Mouse (Mus musculus): ENCODE measurements around the gene Mapkap1. TPM values are rescaled to one million over a fixed set of nuclear protein-coding genes. Genes with fewer than 3 reads are reported as not detected.

Gene Mapkap1
- polyA plus RNA-seq, 1 experiment from 2014 or later: 103 TPM

- Histone ChIP-seq H3K36me3 (replicated peaks; ENCODE audit: control insufficient read depth, insufficient read depth, low read depth, low read length) (no peaks in the 10 kb centered on the region), H3K27ac (replicated peaks; ENCODE audit: low read depth, low read length) (no peak overlapping the region), H3K4me2 (ENCODE audit: low read depth, low read length) (no peak overlapping the region), H3K27me3 (ENCODE audit: control insufficient read depth, insufficient read depth, low read length) (no peaks in the 10 kb centered on the region), H3K4me3 (ENCODE audit: low read depth, low read length) (no peak overlapping the region), H3K4me1 (ENCODE audit: control insufficient read depth, insufficient read depth, low read length) (peaks cover 3% of the 10 kb centered on the region; the same call in 1 of the 2 replicates), H3K9ac (replicated peaks; ENCODE audit: low read length) (no peak overlapping the region), H3K9me3 (replicated peaks; ENCODE audit: control insufficient read depth, low read length) (no peaks in the 10 kb centered on the region)
- ATAC-seq (replicated peaks; ENCODE audit: insufficient number of reproducible peaks, low FRiP score, low TSS enrichment, low read depth) (no peak), DNase-seq (ENCODE audit: low spot score) (no peak)
- 88% methylated on average over 11 of the region's 11 CpGs for WGBS
Measured at GRCm38 (mm10) chr2:34622518-34622917, 215.9 kb downstream of the Mapkap1 start.

- Histone ChIP-seq H3K36me3 (replicated peaks; ENCODE audit: control insufficient read depth, insufficient read depth, low read depth, low read length) (no peaks in the 10 kb centered on the region), H3K9me3 (replicated peaks; ENCODE audit: control insufficient read depth, low read length) (no peaks in the 10 kb centered on the region), H3K9ac (replicated peaks; ENCODE audit: low read length) (no peak overlapping the region), H3K27ac (replicated peaks; ENCODE audit: low read depth, low read length) (no peak overlapping the region), H3K4me1 (ENCODE audit: control insufficient read depth, insufficient read depth, low read length) (peaks cover 3% of the 10 kb centered on the region; the same call in 1 of the 2 replicates), H3K4me2 (ENCODE audit: low read depth, low read length) (no peak overlapping the region), H3K4me3 (ENCODE audit: low read depth, low read length) (no peak overlapping the region), H3K27me3 (ENCODE audit: control insufficient read depth, insufficient read depth, low read length) (no peaks in the 10 kb centered on the region)
- 71% methylated on average over 8 of the region's 8 CpGs for WGBS
- ATAC-seq (replicated peaks; ENCODE audit: insufficient number of reproducible peaks, low FRiP score, low TSS enrichment, low read depth) (no peak), DNase-seq (ENCODE audit: low spot score) (no peak)
Measured at GRCm38 (mm10) chr2:34623181-34623580, 216.6 kb downstream of the Mapkap1 start.

GRCm38 (mm10) chr2:34624076-34624475 lies 217.5 kb downstream of the Mapkap1 start:
- H3K27ac ChIP-seq (replicated peaks; ENCODE audit: low read depth, low read length): no peak overlapping the region
- H3K9me3 ChIP-seq (replicated peaks; ENCODE audit: control insufficient read depth, low read length): no peaks in the 10 kb centered on the region
- no peaks in the 10 kb centered on the region for H3K27me3 ChIP-seq (ENCODE audit: control insufficient read depth, insufficient read depth, low read length)
- H3K9ac ChIP-seq (replicated peaks; ENCODE audit: low read length): no peak overlapping the region
- 96% methylated on average over 12 of the region's 12 CpGs for WGBS
- DNase-seq (ENCODE audit: low spot score) (no peak), ATAC-seq (replicated peaks; ENCODE audit: insufficient number of reproducible peaks, low FRiP score, low TSS enrichment, low read depth) (no peak)
- peaks cover 3% of the 10 kb centered on the region; the same call in 1 of the 2 replicates for H3K4me1 ChIP-seq (ENCODE audit: control insufficient read depth, insufficient read depth, low read length)
- H3K4me3 ChIP-seq (ENCODE audit: low read depth, low read length): no peak overlapping the region
- no peaks in the 10 kb centered on the region for H3K36me3 ChIP-seq (replicated peaks; ENCODE audit: control insufficient read depth, insufficient read depth, low read depth, low read length)
- no peak overlapping the region for H3K4me2 ChIP-seq (ENCODE audit: low read depth, low read length)

- ATAC-seq (replicated peaks; ENCODE audit: insufficient number of reproducible peaks, low FRiP score, low TSS enrichment, low read depth): no peak
- no peak overlapping the region for H3K4me3 ChIP-seq (ENCODE audit: low read depth, low read length)
- WGBS: 74% methylated on average over 17 of the region's 17 CpGs
- H3K27me3 ChIP-seq (ENCODE audit: control insufficient read depth, insufficient read depth, low read length): no peaks in the 10 kb centered on the region
- no peaks in the 10 kb centered on the region for H3K9me3 ChIP-seq (replicated peaks; ENCODE audit: control insufficient read depth, low read length)
- no peaks in the 10 kb centered on the region for H3K4me1 ChIP-seq (ENCODE audit: control insufficient read depth, insufficient read depth, low read length)
- no peak for DNase-seq (ENCODE audit: low spot score)
- H3K4me2 ChIP-seq (ENCODE audit: low read depth, low read length): no peak overlapping the region
- H3K9ac ChIP-seq (replicated peaks; ENCODE audit: low read length): no peak overlapping the region
- no peak overlapping the region for H3K27ac ChIP-seq (replicated peaks; ENCODE audit: low read depth, low read length)
- H3K36me3 ChIP-seq (replicated peaks; ENCODE audit: control insufficient read depth, insufficient read depth, low read depth, low read length): no peaks in the 10 kb centered on the region
Measured at GRCm38 (mm10) chr2:34627328-34628226, 221.0 kb downstream of the Mapkap1 start.

GRCm38 (mm10) chr2:34628903-34629540 lies 222.5 kb downstream of the Mapkap1 start:
- no peak for ATAC-seq (replicated peaks; ENCODE audit: insufficient number of reproducible peaks, low FRiP score, low TSS enrichment, low read depth)
- no peak overlapping the region for H3K4me2 ChIP-seq (ENCODE audit: low read depth, low read length)

GRCm38 (mm10) chr2:34629758-34630157 lies 223.2 kb downstream of the Mapkap1 start:
- Histone ChIP-seq H3K9ac (replicated peaks; ENCODE audit: low read length) (no peak overlapping the region), H3K9me3 (replicated peaks; ENCODE audit: control insufficient read depth, low read length) (no peaks in the 10 kb centered on the region), H3K27ac (replicated peaks; ENCODE audit: low read depth, low read length) (no peak overlapping the region), H3K4me1 (ENCODE audit: control insufficient read depth, insufficient read depth, low read length) (no peaks in the 10 kb centered on the region), H3K4me2 (ENCODE audit: low read depth, low read length) (no peak overlapping the region), H3K27me3 (ENCODE audit: control insufficient read depth, insufficient read depth, low read length) (no peaks in the 10 kb centered on the region), H3K4me3 (ENCODE audit: low read depth, low read length) (no peak overlapping the region), H3K36me3 (replicated peaks; ENCODE audit: control insufficient read depth, insufficient read depth, low read depth, low read length) (no peaks in the 10 kb centered on the region)
- DNase-seq (ENCODE audit: low spot score): no peak
- ATAC-seq (replicated peaks; ENCODE audit: insufficient number of reproducible peaks, low FRiP score, low TSS enrichment, low read depth): no peak
- 76% methylated on average over 7 of the region's 7 CpGs for WGBS

More at GRCm38 (mm10) chr2:34628903-34629540, 222.5 kb downstream of the Mapkap1 start:
- Histone ChIP-seq H3K27ac (replicated peaks; ENCODE audit: low read depth, low read length) (no peak overlapping the region), H3K4me3 (ENCODE audit: low read depth, low read length) (no peak overlapping the region), H3K9ac (replicated peaks; ENCODE audit: low read length) (no peak overlapping the region), H3K4me1 (ENCODE audit: control insufficient read depth, insufficient read depth, low read length) (no peaks in the 10 kb centered on the region), H3K36me3 (replicated peaks; ENCODE audit: control insufficient read depth, insufficient read depth, low read depth, low read length) (no peaks in the 10 kb centered on the region), H3K9me3 (replicated peaks; ENCODE audit: control insufficient read depth, low read length) (no peaks in the 10 kb centered on the region), H3K27me3 (ENCODE audit: control insufficient read depth, insufficient read depth, low read length) (no peaks in the 10 kb centered on the region)
- DNase-seq (ENCODE audit: low spot score): no peak
- WGBS: 94% methylated on average over 4 of the region's 4 CpGs

GRCm38 (mm10) chr2:34630445-34630844 lies 223.9 kb downstream of the Mapkap1 start:
- ATAC-seq (replicated peaks; ENCODE audit: insufficient number of reproducible peaks, low FRiP score, low TSS enrichment, low read depth): no peak
- DNase-seq (ENCODE audit: low spot score): no peak

GRCm38 (mm10) chr2:34632051-34632450 lies 225.5 kb downstream of the Mapkap1 start:
- Histone ChIP-seq H3K27ac (replicated peaks; ENCODE audit: low read depth, low read length) (no peak overlapping the region), H3K36me3 (replicated peaks; ENCODE audit: control insufficient read depth, insufficient read depth, low read depth, low read length) (no peaks in the 10 kb centered on the region), H3K9ac (replicated peaks; ENCODE audit: low read length) (no peak overlapping the region), H3K4me3 (ENCODE audit: low read depth, low read length) (no peak overlapping the region), H3K4me2 (ENCODE audit: low read depth, low read length) (no peak overlapping the region), H3K4me1 (ENCODE audit: control insufficient read depth, insufficient read depth, low read length) (no peaks in the 10 kb centered on the region), H3K27me3 (ENCODE audit: control insufficient read depth, insufficient read depth, low read length) (no peaks in the 10 kb centered on the region), H3K9me3 (replicated peaks; ENCODE audit: control insufficient read depth, low read length) (no peaks in the 10 kb centered on the region)
- no peak for DNase-seq (ENCODE audit: low spot score)
- no peak for ATAC-seq (replicated peaks; ENCODE audit: insufficient number of reproducible peaks, low FRiP score, low TSS enrichment, low read depth)
- 82% methylated on average over 12 of the region's 12 CpGs for WGBS

More at GRCm38 (mm10) chr2:34630445-34630844, 223.9 kb downstream of the Mapkap1 start:
- Histone ChIP-seq H3K36me3 (replicated peaks; ENCODE audit: control insufficient read depth, insufficient read depth, low read depth, low read length) (no peaks in the 10 kb centered on the region), H3K4me2 (ENCODE audit: low read depth, low read length) (no peak overlapping the region), H3K9ac (replicated peaks; ENCODE audit: low read length) (no peak overlapping the region), H3K27ac (replicated peaks; ENCODE audit: low read depth, low read length) (no peak overlapping the region), H3K9me3 (replicated peaks; ENCODE audit: control insufficient read depth, low read length) (no peaks in the 10 kb centered on the region), H3K27me3 (ENCODE audit: control insufficient read depth, insufficient read depth, low read length) (no peaks in the 10 kb centered on the region), H3K4me1 (ENCODE audit: control insufficient read depth, insufficient read depth, low read length) (no peaks in the 10 kb centered on the region), H3K4me3 (ENCODE audit: low read depth, low read length) (no peak overlapping the region)
- 70% methylated on average over 6 of the region's 6 CpGs for WGBS
